Mouse (Mus musculus) embryonic facial prominence, embryonic 13.5 days (tissue): ENCODE results near the gene Ssbp2. TPM values are rescaled to one million over a fixed set of nuclear protein-coding genes. Genes with fewer than 3 reads are reported as not detected.
A peak's percentile ranks its signal among the peaks of the same experiment; 100 is the strongest.

Source experiments
- ATAC-seq: fragments of 200-750 bp; cut with Nextera tagmentation; 2 replicates; pipeline ENCODE4 v1.8.0; 2017; ENCODE audit warnings: low read depth; ENCODE audit not compliant: insufficient number of reproducible peaks, insufficient read depth, low FRiP score, low TSS enrichment
- H3K27ac ChIP-seq: fragments of 300-500 bp; sonication (generic); 2 replicates; pipeline ENCODE4 v1.5.1; 2015; ENCODE audit warnings: moderate library complexity, mild to moderate bottlenecking, inconsistent platforms
- H3K27me3 ChIP-seq: fragments of 300-500 bp; sonication (generic); 2 replicates; pipeline ENCODE4 v1.6.1; 2015; ENCODE audit warnings: mild to moderate bottlenecking, inconsistent platforms
- H3K36me3 ChIP-seq: fragments of 300-500 bp; sonication (generic); 2 replicates; pipeline ENCODE4 v1.6.1; 2015; ENCODE audit warnings: mild to moderate bottlenecking, inconsistent platforms
- H3K4me1 ChIP-seq: fragments of 300-500 bp; sonication (generic); 2 replicates; pipeline ENCODE4 v1.6.1; 2015; ENCODE audit warnings: inconsistent platforms
- H3K4me2 ChIP-seq: fragments of 300-500 bp; sonication (generic); 2 replicates; pipeline ENCODE4 v1.6.1; 2015; ENCODE audit warnings: moderate library complexity, mild to moderate bottlenecking, inconsistent platforms
- H3K4me3 ChIP-seq: fragments of 300-500 bp; sonication (generic); 2 replicates; pipeline ENCODE4 v1.5.1; 2015; ENCODE audit warnings: mild to moderate bottlenecking, inconsistent platforms
- H3K9ac ChIP-seq: fragments of 300-500 bp; sonication (generic); 2 replicates; pipeline ENCODE4 v1.6.1; 2015; ENCODE audit warnings: mild to moderate bottlenecking, inconsistent platforms
- H3K9me3 ChIP-seq: fragments of 300-500 bp; sonication (generic); 2 replicates; pipeline ENCODE4 v1.6.1; 2016; ENCODE audit warnings: inconsistent platforms
- WGBS: fragments of 180-500 bp; shearing (Covaris S2); methylation state at CpG from one replicate; pipeline ENCODE4 v1.1.7; 2015; ENCODE audit warnings: mixed read lengths; 5-methylcytosine and 5-hydroxymethylcytosine counted together
- polyA plus RNA-seq: library from polyadenylated mRNA; unstranded; fragments of >200 nt; fragmentation: Nextera tagmentation; extraction: Ambion mirVana; gene quantifications from 2 replicates; pipeline ENCODE4 v1.2.1, GENCODE M21; 2015

Gene Ssbp2
- polyA plus RNA-seq, 1 experiment from 2014 or later = 228 TPM

DNA sequence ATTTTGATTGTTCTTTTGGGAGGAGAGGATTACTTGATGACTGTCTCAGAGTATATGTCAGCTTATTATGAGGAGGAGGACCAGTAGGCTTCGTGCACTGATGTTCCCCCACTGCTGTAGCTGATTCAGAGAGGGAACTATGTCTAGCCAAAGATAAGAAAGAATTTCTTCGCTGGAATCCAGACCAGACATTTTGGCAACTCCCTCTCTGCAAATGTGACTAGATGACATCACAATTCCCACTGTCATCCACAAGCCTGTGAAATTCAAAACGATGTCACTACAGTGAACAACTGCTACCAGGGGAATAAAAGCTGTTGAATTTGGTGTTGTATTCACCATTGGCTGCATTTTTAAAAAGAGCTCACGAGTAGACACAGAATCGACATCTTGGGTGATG is 11.1 kb upstream of the Ssbp2 start:
- 0 out of 2 replicates have a peak, but pooled peaks cover 3% of the 10 kb centered on the region for H3K4me1 ChIP-seq

DNA sequence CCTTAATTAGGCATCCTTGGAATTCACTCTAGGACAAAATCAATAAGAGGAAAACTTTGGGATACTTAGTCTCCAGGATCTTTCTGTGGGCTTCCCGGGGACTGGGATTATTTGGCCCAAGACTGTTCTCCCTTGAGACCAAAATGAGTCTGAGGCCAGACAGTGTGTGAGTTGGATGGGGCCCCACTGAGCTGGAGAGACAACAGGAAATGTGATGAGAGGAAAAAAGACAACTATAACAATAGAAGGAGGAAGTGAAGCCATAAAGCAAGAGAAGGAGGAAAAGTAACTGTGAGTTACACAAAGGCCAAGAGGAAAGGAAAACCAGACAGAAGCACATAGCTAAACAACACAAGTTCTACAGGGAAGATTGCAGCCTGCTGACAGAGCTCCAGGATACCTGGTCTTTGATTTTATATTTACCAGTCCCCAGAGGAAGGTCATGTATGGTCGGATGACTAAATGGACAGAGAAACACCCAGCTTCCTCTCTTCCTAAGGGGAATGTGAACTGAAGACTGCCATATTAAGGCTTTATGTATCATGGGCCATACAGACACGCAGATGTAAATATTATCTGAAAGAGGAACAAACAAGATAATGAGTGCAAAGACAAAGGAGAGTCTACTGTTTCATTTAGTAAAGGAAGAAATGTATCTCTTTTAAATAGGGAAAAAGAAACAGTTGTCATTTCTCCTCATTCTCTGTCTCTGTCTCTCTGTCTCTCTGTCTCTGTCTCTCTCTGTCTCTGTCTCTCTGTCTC is 8.5 kb upstream of the Ssbp2 start:
- Histone ChIP-seq H3K4me2 (no peak overlapping the region), H3K27ac (no peak overlapping the region), H3K36me3 (no peaks in the 10 kb centered on the region), H3K4me1 (no peaks in the 10 kb centered on the region), H3K27me3 (no peaks in the 10 kb centered on the region), H3K9ac (no peak overlapping the region), H3K4me3 (no peak overlapping the region), H3K9me3 (no peaks in the 10 kb centered on the region)
- no peak for ATAC-seq
- WGBS = 71% methylated on average over 3 of the region's 3 CpGs

More for the DNA sequence above, 11.1 kb upstream of the Ssbp2 start:
- Histone ChIP-seq H3K4me2 (no peak overlapping the region), H3K27ac (no peak overlapping the region), H3K27me3 (no peaks in the 10 kb centered on the region), H3K4me3 (no peak overlapping the region), H3K9me3 (no peaks in the 10 kb centered on the region), H3K36me3 (no peaks in the 10 kb centered on the region), H3K9ac (no peak overlapping the region)
- ATAC-seq = no peak
- WGBS = 73% methylated on average over 5 of the region's 5 CpGs

GRCm38 (mm10) chr13:91452269-91452668 is 7.8 kb upstream of the Ssbp2 start:
- Histone ChIP-seq H3K4me2 (no peak overlapping the region), H3K27me3 (no peaks in the 10 kb centered on the region), H3K9me3 (no peaks in the 10 kb centered on the region), H3K9ac (no peak overlapping the region), H3K4me1 (no peaks in the 10 kb centered on the region), H3K27ac (no peak overlapping the region), H3K4me3 (no peak overlapping the region), H3K36me3 (no peaks in the 10 kb centered on the region)
- 83% methylated on average over 3 of the region's 3 CpGs for WGBS
- ATAC-seq = no peak

DNA sequence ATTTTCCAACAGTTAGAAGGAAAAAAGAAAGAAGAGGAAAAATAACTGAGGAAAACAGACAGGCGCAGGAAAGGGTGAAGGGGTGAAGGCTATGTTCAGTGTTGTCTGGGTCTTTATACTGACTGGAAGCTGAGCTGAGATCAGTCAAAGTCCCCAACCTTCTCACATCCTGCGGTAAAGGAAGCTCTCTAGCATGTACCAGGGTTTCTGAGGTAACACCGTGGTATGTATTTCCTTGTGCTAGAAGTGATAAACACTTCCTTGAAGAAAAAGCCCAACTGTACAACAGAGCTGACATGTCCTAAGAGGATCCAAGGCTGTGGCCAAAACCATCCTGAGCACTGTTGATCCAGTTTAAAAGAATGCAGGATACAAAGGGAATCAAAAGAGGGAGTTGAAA is 6.8 kb upstream of the Ssbp2 start:
- Histone ChIP-seq H3K27ac (no peak overlapping the region), H3K9ac (no peak overlapping the region), H3K4me2 (no peak overlapping the region), H3K36me3 (no peaks in the 10 kb centered on the region), H3K9me3 (no peaks in the 10 kb centered on the region), H3K4me3 (no peak overlapping the region), H3K27me3 (no peaks in the 10 kb centered on the region), H3K4me1 (no peaks in the 10 kb centered on the region)
- no peak for ATAC-seq
- WGBS = 93% methylated on average over 3 of the region's 3 CpGs

GRCm38 (mm10) chr13:91456041-91456440 is 4.0 kb upstream of the Ssbp2 start:
- Histone ChIP-seq H3K27ac (no peak overlapping the region), H3K36me3 (no peaks in the 10 kb centered on the region), H3K4me1 (peaks cover 17% of the 10 kb centered on the region), H3K27me3 (no peaks in the 10 kb centered on the region), H3K9me3 (no peaks in the 10 kb centered on the region), H3K9ac (no peak overlapping the region), H3K4me2 (no peak overlapping the region), H3K4me3 (no peak overlapping the region)
- 47% methylated on average over 2 of the region's 2 CpGs for WGBS
- ATAC-seq = no peak

DNA sequence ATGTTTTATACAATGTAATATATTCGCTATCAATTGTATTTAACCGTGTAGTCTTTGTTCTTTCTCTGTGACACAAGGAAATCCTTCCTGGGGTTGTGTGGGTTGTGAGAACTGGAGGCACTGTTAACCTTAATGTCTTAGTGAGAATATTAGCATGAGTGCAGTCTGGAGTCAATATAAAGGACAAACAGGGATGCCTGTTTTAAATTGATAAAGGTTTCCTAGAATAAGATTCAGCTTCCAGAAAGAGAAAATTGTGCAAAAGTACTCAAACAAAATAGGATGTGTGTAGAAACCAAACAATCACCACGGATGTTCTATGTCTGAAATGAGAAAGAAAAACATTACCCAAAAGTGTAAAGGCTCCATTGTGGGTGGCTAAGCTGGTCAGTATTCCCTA is 3.3 kb upstream of the Ssbp2 start:
- Histone ChIP-seq H3K27ac (no peak overlapping the region), H3K4me3 (no peak overlapping the region), H3K4me1 (peaks cover 17% of the 10 kb centered on the region), H3K9me3 (no peaks in the 10 kb centered on the region), H3K4me2 (no peak overlapping the region), H3K27me3 (no peaks in the 10 kb centered on the region), H3K9ac (no peak overlapping the region), H3K36me3 (no peaks in the 10 kb centered on the region)
- no peak for ATAC-seq
- WGBS = 69% methylated on average over 3 of the region's 3 CpGs

GRCm38 (mm10) chr13:91457974-91458373 is 2.1 kb upstream of the Ssbp2 start:
- no peaks in the 10 kb centered on the region for H3K27me3 ChIP-seq
- WGBS = 78% methylated on average over 4 of the region's 4 CpGs
- H3K36me3 ChIP-seq = no peaks in the 10 kb centered on the region
- H3K4me1 ChIP-seq = peaks cover 23% of the 10 kb centered on the region
- no peak overlapping the region for H3K4me2 ChIP-seq
- no peaks in the 10 kb centered on the region for H3K9me3 ChIP-seq
- H3K27ac ChIP-seq = no peak overlapping the region
- H3K4me3 ChIP-seq = no peak overlapping the region
- no peak overlapping the region for H3K9ac ChIP-seq
- no peak for ATAC-seq

GRCm38 (mm10) chr13:91459489-91459888 is 594 bp upstream of the Ssbp2 start:
- peak overlapping the region; percentile 75; the same call in 1 of the 2 replicates for H3K4me2 ChIP-seq
- no peaks in the 10 kb centered on the region for H3K9me3 ChIP-seq
- no peak for ATAC-seq
- 29% methylated on average over 4 of the region's 4 CpGs for WGBS
- H3K4me1 ChIP-seq = peaks cover 26% of the 10 kb centered on the region
- H3K27me3 ChIP-seq = no peaks in the 10 kb centered on the region
- H3K4me3 ChIP-seq = no peak overlapping the region
- H3K9ac ChIP-seq = no peak overlapping the region
- peak overlapping the region; percentile 97 for H3K27ac ChIP-seq
- no peaks in the 10 kb centered on the region for H3K36me3 ChIP-seq

- H3K9me3 ChIP-seq = no peaks in the 10 kb centered on the region
- peaks cover 26% of the 10 kb centered on the region for H3K4me1 ChIP-seq
- WGBS = under 1% methylated on average over 44 of the region's 70 CpGs
- H3K36me3 ChIP-seq = no peaks in the 10 kb centered on the region
- H3K27me3 ChIP-seq = no peaks in the 10 kb centered on the region
- H3K27ac ChIP-seq = peak overlapping the region; percentile 98
- peak overlapping the region; percentile 99 for H3K9ac ChIP-seq
- peak overlapping the region; percentile 96 for H3K4me3 ChIP-seq
- peak overlapping the region; percentile 75 for H3K4me2 ChIP-seq
- ATAC-seq = peak; percentile 98
Measured at GRCm38 (mm10) chr13:91460621-91461284, 670 bp downstream of the Ssbp2 start.

DNA sequence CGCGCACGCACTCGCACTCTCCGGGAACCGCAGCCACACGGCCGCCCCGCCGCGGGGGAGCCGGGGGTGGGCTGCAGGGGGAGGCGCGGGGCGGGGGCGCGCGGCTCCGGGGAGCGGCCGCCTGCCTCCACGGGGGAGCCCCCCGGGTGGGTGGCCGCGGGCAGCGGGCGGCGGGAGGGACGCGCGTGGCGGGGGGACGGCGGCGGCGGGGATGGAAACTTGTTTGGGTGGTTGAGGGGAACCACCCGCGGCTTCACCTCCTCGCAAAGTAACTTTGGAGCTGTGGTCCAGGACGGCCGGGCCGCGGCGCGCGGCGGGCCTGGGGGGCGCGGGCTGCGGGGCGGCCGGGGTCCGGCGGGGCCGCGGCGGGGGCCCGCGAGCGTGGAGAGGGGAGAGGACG is 1.2 kb downstream of the Ssbp2 start:
- no peaks in the 10 kb centered on the region for H3K9me3 ChIP-seq
- WGBS = under 1% methylated on average over 46 of the region's 61 CpGs
- H3K4me3 ChIP-seq = peak overlapping the region; percentile 96
- ATAC-seq = peak; percentile 10; the same call in 1 of the 2 replicates
- H3K4me2 ChIP-seq = peak overlapping the region; percentile 71
- H3K4me1 ChIP-seq = peaks cover 26% of the 10 kb centered on the region
- no peaks in the 10 kb centered on the region for H3K27me3 ChIP-seq
- peak overlapping the region; percentile 99 for H3K9ac ChIP-seq
- peak overlapping the region; percentile 98 for H3K27ac ChIP-seq
- H3K36me3 ChIP-seq = no peaks in the 10 kb centered on the region

GRCm38 (mm10) chr13:91461711-91462351 is 1.7 kb downstream of the Ssbp2 start:
- no peaks in the 10 kb centered on the region for H3K27me3 ChIP-seq

More at GRCm38 (mm10) chr13:91461711-91462351, 1.7 kb downstream of the Ssbp2 start:
- ATAC-seq = no peak
- H3K9ac ChIP-seq = peak overlapping the region; percentile 99
- peak overlapping the region; percentile 98 for H3K27ac ChIP-seq
- under 1% methylated on average over 36 of the region's 77 CpGs for WGBS
- H3K4me1 ChIP-seq = peaks cover 26% of the 10 kb centered on the region
- no peaks in the 10 kb centered on the region for H3K9me3 ChIP-seq
- no peaks in the 10 kb centered on the region for H3K36me3 ChIP-seq
- H3K4me3 ChIP-seq = peak overlapping the region; percentile 96
- peak overlapping the region; percentile 71 for H3K4me2 ChIP-seq
